Comparison of ENCODE assay signal across 35 mouse cellular contexts in the genomic region with DNA sequence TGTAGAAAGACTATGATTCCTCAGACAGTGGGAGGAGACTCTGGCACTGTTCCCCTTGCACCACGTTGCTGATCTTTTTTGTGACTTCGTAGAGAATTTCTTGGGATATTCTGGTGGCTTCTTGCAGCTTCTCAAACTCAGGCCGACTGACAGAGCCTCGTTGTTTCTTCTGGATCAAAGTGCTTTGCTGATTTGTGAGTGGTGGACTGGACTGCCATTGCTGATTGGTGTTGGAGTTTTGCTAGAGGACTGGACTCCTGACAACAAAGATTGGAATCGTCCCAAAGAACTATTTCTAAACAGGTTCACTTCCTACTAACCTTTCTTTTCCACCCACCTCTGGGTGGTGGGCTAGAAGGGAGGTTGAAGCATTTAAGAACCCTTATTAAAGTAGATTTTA.
"Had no signal": no experiment of that assay in that cellular context is flagged by ENCODE, and none has a peak within 500 bp of the region (broad histone marks: within the 10 kb centered on the region; RNA-seq: fewer than 3 reads in every experiment).

No protein-coding gene starts in this region.

- H3K4me2 ChIP-seq: heart, embryonic 11.5 days; heart, embryonic 12.5 days; heart, embryonic 13.5 days; heart, embryonic 15.5 days; hindbrain, embryonic 12.5 days; hindbrain, embryonic 13.5 days; hindbrain, embryonic 14.5 days; hindbrain, embryonic 15.5 days; intestine, embryonic 15.5 days; kidney, embryonic 15.5 days had no signal

- H3K9me3 ChIP-seq: heart, embryonic 12.5 days; heart, embryonic 13.5 days; heart, embryonic 15.5 days; hindbrain, embryonic 10.5 days; hindbrain, embryonic 12.5 days; hindbrain, embryonic 13.5 days; hindbrain, embryonic 15.5 days; intestine, embryonic 15.5 days; kidney, embryonic 15.5 days had no signal

- H3K27ac ChIP-seq: heart, embryonic 13.5 days; heart, embryonic 15.5 days; hindbrain, embryonic 10.5 days; hindbrain, embryonic 12.5 days; hindbrain, embryonic 13.5 days; hindbrain, embryonic 14.5 days; hindbrain, embryonic 15.5 days; hindbrain, postnatal 0 days; intestine, embryonic 15.5 days; kidney, embryonic 15.5 days; kidney, postnatal 0 days; layer of hippocampus, adult 2 months; left cerebral cortex, adult 2 months had no signal

- H3K36me3 ChIP-seq: intestine, embryonic 15.5 days had no signal

- H3K9ac ChIP-seq: heart, embryonic 12.5 days; heart, embryonic 13.5 days; heart, embryonic 15.5 days; hindbrain, embryonic 12.5 days; hindbrain, embryonic 13.5 days; hindbrain, embryonic 14.5 days; hindbrain, embryonic 15.5 days; intestine, embryonic 15.5 days; kidney, embryonic 15.5 days had no signal

- ATAC-seq: hindbrain, embryonic 16.5 days; hindbrain, postnatal 0 days; inflammation-experienced regulatory T-cells, adult 6 months; intestine, embryonic 15.5 days; intestine, embryonic 16.5 days; intestine, postnatal 0 days had no signal

- DNase-seq: heart, postnatal 10 days; heart, postnatal 14 days; heart, postnatal 36 days; heart, postnatal 4 days; kidney, adult 11 months; kidney, adult 18-20 months; kidney, adult 2 months; kidney, adult 8-10 months; kidney, adult 9 months; kidney, postnatal 10 days; kidney, postnatal 14 days; kidney, postnatal 25 days; kidney, postnatal 36 days; kidney, postnatal 4 days; layer of hippocampus, adult 9-11 months; layer of hippocampus, postnatal 36 days had no signal

- H3K4me1 ChIP-seq: hindbrain, embryonic 10.5 days; hindbrain, embryonic 12.5 days; hindbrain, embryonic 13.5 days; hindbrain, embryonic 15.5 days; kidney, embryonic 15.5 days had no signal

- H3K27me3 ChIP-seq: heart, embryonic 12.5 days; heart, embryonic 13.5 days; heart, embryonic 15.5 days; hindbrain, embryonic 12.5 days; hindbrain, embryonic 13.5 days; hindbrain, embryonic 15.5 days; intestine, embryonic 15.5 days; kidney, embryonic 15.5 days had no signal

- H3K4me3 ChIP-seq: heart, embryonic 12.5 days; heart, embryonic 13.5 days; heart, embryonic 15.5 days; hindbrain, embryonic 10.5 days; hindbrain, embryonic 12.5 days; hindbrain, embryonic 13.5 days; hindbrain, embryonic 15.5 days; intestine, embryonic 15.5 days; kidney, embryonic 15.5 days; layer of hippocampus, adult 2 months; left cerebral cortex, adult 2 months had no signal
